Mouse (Mus musculus) liver, embryonic 14.5 days (tissue): ENCODE data around the gene Cks1b.

Experiments
- CTCF ChIP-seq: IDR thresholded peaks from 2 replicates; pipeline ENCODE4 v1.5.1; 2016; ENCODE audit warnings: antibody characterized with exemption, low read depth, control low read depth
- EP300 ChIP-seq: IDR thresholded peaks from 2 replicates; pipeline ENCODE4 v1.6.1; 2016; ENCODE audit warnings: antibody characterized with exemption, low read depth

GRCm38 (mm10) chr3:89432606-89433005 is 14.4 kb upstream of the Cks1b start:
- TF ChIP-seq EP300 (no peak), CTCF (no peak)
